Mouse (Mus musculus) olfactory bulb, adult 2 months (tissue): ENCODE results near the gene Hhex.

Experiments
- CTCF ChIP-seq: fragments of 200-500 bp; IDR thresholded peaks from 2 replicates; pipeline ENCODE4 v1.5.1; 2012; ENCODE audit warnings: low read depth, mild to moderate bottlenecking, low read length, moderate library complexity; ENCODE audit not compliant: insufficient read depth
- POLR2A ChIP-seq: fragments of 200-500 bp; IDR thresholded peaks from 2 replicates; pipeline ENCODE4 v1.6.1; 2012; ENCODE audit warnings: mild to moderate bottlenecking, low read depth, low read length, moderate library complexity; ENCODE audit not compliant: insufficient read depth

DNA sequence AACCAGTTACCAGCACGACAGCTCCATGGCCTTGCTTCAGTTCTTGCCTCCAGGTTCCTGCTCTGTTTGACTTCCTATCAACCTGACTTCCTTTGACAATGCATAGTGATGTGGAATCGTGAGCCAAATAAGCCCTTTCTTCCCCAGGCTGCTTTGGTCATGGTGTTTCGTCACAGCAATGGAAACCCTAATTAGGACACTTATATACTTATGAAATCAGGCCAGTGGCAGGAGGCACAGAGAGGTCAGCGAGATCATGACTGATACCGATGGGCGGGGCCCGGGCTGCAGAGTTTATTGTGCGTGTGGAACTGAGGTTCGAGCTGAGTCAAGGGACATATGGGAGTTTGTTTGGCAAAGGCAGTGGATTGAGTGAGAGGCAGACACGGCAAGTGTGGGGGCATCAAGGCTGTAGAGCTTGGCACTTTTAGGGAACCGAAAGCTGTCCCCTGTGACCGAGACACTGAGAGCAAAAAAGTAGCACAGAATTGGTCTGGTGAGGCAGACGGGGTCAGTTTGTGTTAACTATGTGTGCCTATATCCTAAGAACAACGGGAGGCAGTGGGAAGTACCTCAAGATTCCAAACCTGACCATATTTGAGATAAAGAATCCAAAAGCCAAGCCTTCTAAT lies 48.1 kb downstream of the Hhex start:
- no peak for TF ChIP-seq CTCF
- TF ChIP-seq POLR2A, result no peak
